Mouse (Mus musculus) bone marrow, adult 2 months (tissue): ENCODE data around the gene Prrt3.

Experiments
- CTCF ChIP-seq: fragments of 200-500 bp; IDR thresholded peaks from 2 replicates; pipeline ENCODE4 v1.5.1; 2011; ENCODE audit warnings: low read length, control low read depth; ENCODE audit not compliant: control insufficient read depth, insufficient read depth
- POLR2A ChIP-seq: fragments of 200-500 bp; IDR thresholded peaks from 2 replicates; pipeline ENCODE4 v1.6.1; 2011; ENCODE audit warnings: low read depth, mild to moderate bottlenecking, control low read depth, low read length, borderline replicate concordance; ENCODE audit not compliant: control insufficient read depth

DNA sequence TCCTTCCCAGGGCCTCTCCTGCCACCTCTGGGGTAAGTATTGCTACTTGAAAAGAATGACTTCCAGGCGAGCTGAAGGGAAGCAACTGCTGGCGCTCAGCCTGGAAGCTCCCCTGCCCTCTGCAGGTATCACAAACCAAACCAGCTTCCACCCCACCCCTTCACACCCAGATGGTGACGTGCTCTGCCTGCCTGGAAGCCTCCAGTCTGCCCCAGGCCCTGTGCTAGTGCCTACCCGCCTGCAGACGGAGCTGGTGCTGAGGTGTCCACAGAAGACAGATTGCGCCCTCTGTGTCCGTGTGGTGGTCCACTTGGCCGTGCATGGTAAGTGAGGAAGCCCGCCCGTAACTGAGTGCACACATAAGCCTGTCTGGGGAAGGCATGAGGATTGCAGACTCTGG lies 29.7 kb downstream of the Prrt3 start:
- TF ChIP-seq CTCF (no peak), POLR2A (no peak)
